Mouse (Mus musculus): Measurements from ENCODE around the gene Cyp2j9. TPM values are rescaled to one million over a fixed set of nuclear protein-coding genes. Genes with fewer than 3 reads are reported as not detected.
"Not testable (repeated sequence)": the region's sequence is repeated elsewhere in the genome, so short reads cannot be mapped to it uniquely, and the experiment has no call there.

Cyp2j9 gene
- polyA plus RNA-seq (2014; fragmentation: Nextera tagmentation; extraction: Ambion mirVana) = 1.4 and 1.8 TPM in 2 replicates

DNA sequence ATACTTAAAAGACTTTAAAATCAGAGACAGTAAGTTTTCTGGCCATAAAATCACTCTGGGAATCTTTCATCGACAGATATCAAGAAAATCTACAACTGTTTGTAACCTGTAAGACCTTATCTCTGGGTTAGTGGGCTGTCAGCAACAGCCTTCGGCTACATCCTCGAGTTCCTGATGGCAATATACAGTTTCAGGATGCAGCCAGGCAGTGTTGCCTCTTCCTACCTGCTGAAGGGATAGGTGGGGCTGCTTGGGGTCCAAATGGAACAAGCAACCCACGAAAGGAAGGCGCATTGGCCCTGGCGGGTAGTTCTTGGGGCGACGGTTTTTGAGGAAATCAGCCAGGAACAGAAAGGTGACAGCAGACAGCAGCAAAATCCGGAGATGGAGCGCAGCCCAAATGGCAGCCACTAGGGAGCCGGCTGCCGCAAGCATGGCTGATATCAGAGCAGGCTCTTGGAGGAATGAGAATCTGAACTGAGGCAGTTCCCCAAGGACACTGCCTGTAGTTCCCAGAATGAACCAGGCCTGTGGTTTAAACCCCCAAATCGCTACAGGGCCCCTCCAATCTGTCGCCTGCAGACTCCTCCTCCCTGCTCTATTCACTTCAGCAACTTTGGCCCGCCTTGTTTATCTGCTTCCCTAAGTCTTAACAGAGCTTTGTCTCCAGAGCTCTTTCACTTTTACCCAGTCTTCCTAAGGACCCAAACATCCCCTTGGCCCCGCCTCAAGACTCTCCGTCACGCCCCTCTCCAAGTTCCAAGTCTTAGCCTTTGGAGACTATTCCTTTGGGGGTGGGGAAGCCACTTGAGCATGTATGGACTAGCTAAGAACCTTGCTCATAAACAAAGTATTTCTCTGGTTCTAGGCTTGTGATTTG lies at the start of gene Cyp2j9:
Gene Cyp2j9, minus strand, starts transcription at position 668 of the 880 bp plus-strand sequence.
- H3K9me3 ChIP-seq (ENCODE audit: control insufficient read depth, low read length) = no peaks in the 10 kb centered on the region
- H3K4me1 ChIP-seq (replicated peaks; ENCODE audit: control insufficient read depth, insufficient read depth, low read length) = 0 out of 2 replicates have a peak, but pooled peaks cover 2% of the 10 kb centered on the region
- peak within 1 kb of the TSS; percentile 20 for H3K4me3 ChIP-seq (ENCODE audit: low read depth, low read length)
- DNase-seq (ENCODE audit: low spot score) (peak; percentile 67), ATAC-seq (replicated peaks; ENCODE audit: low FRiP score) (peak; percentile 94)
- H3K4me2 ChIP-seq (ENCODE audit: low read depth, low read length, severe bottlenecking) = peak within 1 kb of the TSS; percentile 55
- no peaks in the 10 kb centered on the region for H3K36me3 ChIP-seq (ENCODE audit: control insufficient read depth, insufficient read depth, low read length)
- H3K27ac ChIP-seq (ENCODE audit: low read depth, low read length) = no peak within 1 kb of the TSS
- WGBS = 6% methylated on average over 18 of the region's 18 CpGs
- H3K9ac ChIP-seq (ENCODE audit: low read length) = peak within 1 kb of the TSS; percentile 58
- H3K27me3 ChIP-seq (ENCODE audit: control insufficient read depth, insufficient read depth, low read length) = no peaks in the 10 kb centered on the region

DNA sequence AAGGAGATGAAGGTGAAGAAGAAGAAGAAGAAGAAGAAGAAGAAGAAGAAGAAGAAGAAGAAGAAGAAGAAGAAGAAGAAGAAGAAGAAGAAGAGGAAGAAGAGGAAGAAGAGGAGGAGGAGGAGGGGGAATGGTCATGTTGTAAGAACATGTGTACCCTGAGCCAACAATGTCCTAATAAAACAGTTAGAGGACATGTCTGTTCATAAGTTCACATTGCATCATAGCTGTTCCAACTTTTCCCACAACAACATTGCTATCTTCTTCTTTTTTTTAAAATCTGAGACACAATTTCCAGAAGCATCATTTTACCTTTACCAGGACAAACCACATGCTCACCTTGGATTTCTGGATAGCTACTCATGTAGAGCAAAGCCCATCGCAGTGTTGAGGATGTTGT lies 44.1 kb upstream of the Cyp2j9 start:
- H3K27me3 ChIP-seq (ENCODE audit: control insufficient read depth, insufficient read depth, low read length) = no peaks in the 10 kb centered on the region
- ATAC-seq (replicated peaks; ENCODE audit: low FRiP score) = no peak
- H3K4me1 ChIP-seq (replicated peaks; ENCODE audit: control insufficient read depth, insufficient read depth, low read length) = no peaks in the 10 kb centered on the region
- no peak overlapping the region for H3K4me2 ChIP-seq (ENCODE audit: low read depth, low read length, severe bottlenecking)
- H3K27ac ChIP-seq (ENCODE audit: low read depth, low read length) = no peak overlapping the region
- no peak overlapping the region for H3K9ac ChIP-seq (ENCODE audit: low read length)
- DNase-seq (ENCODE audit: low spot score) = no peak
- no peaks in the 10 kb centered on the region for H3K9me3 ChIP-seq (ENCODE audit: control insufficient read depth, low read length)
- 82% methylated on average over 1 of the region's 1 CpGs for WGBS
- H3K4me3 ChIP-seq (ENCODE audit: low read depth, low read length) = no peak overlapping the region
- no peaks in the 10 kb centered on the region for H3K36me3 ChIP-seq (ENCODE audit: control insufficient read depth, insufficient read depth, low read length)

DNA sequence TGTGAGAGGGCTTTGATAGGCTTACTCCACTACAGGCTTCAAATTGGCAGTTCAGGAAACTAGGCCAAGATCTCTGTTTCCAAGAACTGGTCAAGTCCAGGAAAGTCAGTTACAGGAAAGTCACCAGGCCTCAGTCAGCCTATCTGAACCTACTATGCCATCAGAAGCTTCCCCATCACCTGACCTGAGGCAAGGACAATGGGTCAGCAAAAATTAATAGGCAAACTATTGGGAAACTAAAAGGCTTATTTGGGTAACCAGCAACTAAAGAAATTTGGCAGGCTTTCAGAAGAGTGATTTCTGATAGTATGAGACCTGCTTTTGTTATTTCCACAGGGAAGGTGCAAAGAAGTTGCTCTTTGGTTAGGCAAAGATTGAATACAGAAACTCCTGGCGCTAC lies 31.1 kb upstream of the Cyp2j9 start:
- H3K36me3 ChIP-seq (ENCODE audit: control insufficient read depth, insufficient read depth, low read length) = no peaks in the 10 kb centered on the region
- no peak overlapping the region for H3K27ac ChIP-seq (ENCODE audit: low read depth, low read length)
- no peaks in the 10 kb centered on the region for H3K4me1 ChIP-seq (replicated peaks; ENCODE audit: control insufficient read depth, insufficient read depth, low read length)
- WGBS = 93% methylated on average over 1 of the region's 1 CpGs
- no peak for ATAC-seq (replicated peaks; ENCODE audit: low FRiP score)
- no peaks in the 10 kb centered on the region; the same call in 1 of the 2 replicates for H3K9me3 ChIP-seq (ENCODE audit: control insufficient read depth, low read length)
- no peak for DNase-seq (ENCODE audit: low spot score)
- H3K4me2 ChIP-seq (ENCODE audit: low read depth, low read length, severe bottlenecking) = no peak overlapping the region
- no peaks in the 10 kb centered on the region for H3K27me3 ChIP-seq (ENCODE audit: control insufficient read depth, insufficient read depth, low read length)
- no peak overlapping the region for H3K4me3 ChIP-seq (ENCODE audit: low read depth, low read length)
- no peak overlapping the region for H3K9ac ChIP-seq (ENCODE audit: low read length)

DNA sequence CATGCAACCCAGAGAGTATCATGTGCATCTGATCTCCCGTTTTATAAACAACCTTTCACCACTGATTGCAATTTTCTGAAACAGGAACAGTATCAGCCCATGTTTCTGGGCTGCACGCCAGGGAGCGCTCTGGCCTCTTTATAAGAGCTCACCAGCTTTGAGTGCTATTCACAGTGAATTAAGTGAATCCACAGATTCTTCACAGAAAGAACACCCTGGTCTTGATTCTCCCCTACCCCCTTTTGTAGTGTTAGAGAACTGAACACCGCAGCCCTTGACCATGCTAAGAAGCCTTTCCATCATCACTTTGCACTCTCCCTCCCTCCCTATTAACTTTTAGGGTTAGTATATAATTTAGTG lies 393 bp upstream of the Cyp2j9 start:
- Histone ChIP-seq H3K27me3 (ENCODE audit: control insufficient read depth, insufficient read depth, low read length) (no peaks in the 10 kb centered on the region), H3K4me2 (ENCODE audit: low read depth, low read length, severe bottlenecking) (peak overlapping the region; percentile 55), H3K4me1 (replicated peaks; ENCODE audit: control insufficient read depth, insufficient read depth, low read length) (0 out of 2 replicates have a peak, but pooled peaks cover 2% of the 10 kb centered on the region), H3K9ac (ENCODE audit: low read length) (peak overlapping the region; percentile 58; the same call in 1 of the 2 replicates), H3K36me3 (ENCODE audit: control insufficient read depth, insufficient read depth, low read length) (no peaks in the 10 kb centered on the region), H3K4me3 (ENCODE audit: low read depth, low read length) (peak overlapping the region; percentile 20), H3K27ac (ENCODE audit: low read depth, low read length) (no peak overlapping the region), H3K9me3 (ENCODE audit: control insufficient read depth, low read length) (no peaks in the 10 kb centered on the region)
- 25% methylated on average over 4 of the region's 4 CpGs for WGBS
- ATAC-seq (replicated peaks; ENCODE audit: low FRiP score) (peak; percentile 74), DNase-seq (ENCODE audit: low spot score) (peak; percentile 49)

DNA sequence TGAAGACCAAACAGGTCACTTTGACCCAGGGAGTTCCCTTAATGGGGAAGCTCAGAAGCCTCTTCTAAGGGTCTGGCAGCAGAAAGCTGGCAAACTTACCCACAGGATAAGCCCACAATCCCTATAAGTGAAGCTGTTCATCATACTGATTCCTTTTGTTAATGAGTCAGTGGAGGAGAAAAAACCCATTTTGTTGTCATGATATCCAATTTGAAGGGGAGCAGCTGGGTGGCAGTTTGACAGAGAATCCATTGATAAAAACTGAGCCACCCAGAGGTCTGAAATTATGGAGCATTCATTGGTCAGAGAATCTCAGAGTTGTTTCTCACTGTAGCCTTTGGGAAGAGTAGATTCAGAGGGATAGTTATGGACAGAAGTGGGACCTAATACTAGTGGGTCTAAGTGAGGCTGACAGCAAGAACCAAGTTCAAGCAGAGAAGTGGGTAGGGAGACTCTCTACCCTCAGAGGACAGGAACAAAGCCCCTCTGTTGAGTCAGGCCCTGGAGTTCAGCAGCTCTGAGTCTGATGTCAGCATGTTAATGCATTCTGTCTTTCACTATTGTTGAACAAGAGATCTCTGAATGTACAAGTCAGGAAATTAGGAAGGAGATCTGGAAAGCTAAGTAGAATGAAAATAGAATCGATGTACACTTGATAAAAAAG lies 9.8 kb downstream of the Cyp2j9 start:
- ATAC-seq (replicated peaks; ENCODE audit: low FRiP score) = peak; percentile 42; the same call in 1 of the 2 replicates
- H3K27ac ChIP-seq (ENCODE audit: low read depth, low read length) = no peak overlapping the region
- no peaks in the 10 kb centered on the region for H3K27me3 ChIP-seq (ENCODE audit: control insufficient read depth, insufficient read depth, low read length)
- H3K9ac ChIP-seq (ENCODE audit: low read length) = no peak overlapping the region
- H3K36me3 ChIP-seq (ENCODE audit: control insufficient read depth, insufficient read depth, low read length) = no peaks in the 10 kb centered on the region
- H3K4me2 ChIP-seq (ENCODE audit: low read depth, low read length, severe bottlenecking) = no peak overlapping the region
- no peak overlapping the region for H3K4me3 ChIP-seq (ENCODE audit: low read depth, low read length)
- no peaks in the 10 kb centered on the region for H3K9me3 ChIP-seq (ENCODE audit: control insufficient read depth, low read length)
- H3K4me1 ChIP-seq (replicated peaks; ENCODE audit: control insufficient read depth, insufficient read depth, low read length) = no peaks in the 10 kb centered on the region
- no peak for DNase-seq (ENCODE audit: low spot score)
- WGBS = 68% methylated on average over 1 of the region's 1 CpGs

DNA sequence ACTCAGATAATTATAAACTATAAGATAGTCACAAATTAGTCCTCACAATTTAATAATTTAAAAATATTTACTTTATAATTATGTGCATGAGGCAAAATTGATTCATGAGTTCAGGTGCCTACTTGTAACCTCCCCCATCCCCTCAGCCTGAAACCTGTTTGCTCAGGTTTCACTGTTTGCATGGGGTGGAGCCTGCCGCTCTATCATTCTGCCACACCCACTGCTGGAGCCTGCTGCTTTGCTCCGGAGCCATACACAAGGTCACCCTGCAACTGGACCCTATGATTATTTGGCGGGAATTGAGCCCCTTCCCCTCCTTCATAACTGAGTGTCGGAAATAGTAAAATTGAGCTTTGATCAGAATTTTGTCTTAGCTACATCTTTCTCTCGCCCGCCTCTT lies 11.0 kb downstream of the Cyp2j9 start:
- not testable (repeated sequence) for ATAC-seq (replicated peaks; ENCODE audit: low FRiP score); H3K27me3 ChIP-seq (ENCODE audit: control insufficient read depth, insufficient read depth, low read length)
- WGBS = 45% methylated on average over 6 of the region's 6 CpGs

DNA sequence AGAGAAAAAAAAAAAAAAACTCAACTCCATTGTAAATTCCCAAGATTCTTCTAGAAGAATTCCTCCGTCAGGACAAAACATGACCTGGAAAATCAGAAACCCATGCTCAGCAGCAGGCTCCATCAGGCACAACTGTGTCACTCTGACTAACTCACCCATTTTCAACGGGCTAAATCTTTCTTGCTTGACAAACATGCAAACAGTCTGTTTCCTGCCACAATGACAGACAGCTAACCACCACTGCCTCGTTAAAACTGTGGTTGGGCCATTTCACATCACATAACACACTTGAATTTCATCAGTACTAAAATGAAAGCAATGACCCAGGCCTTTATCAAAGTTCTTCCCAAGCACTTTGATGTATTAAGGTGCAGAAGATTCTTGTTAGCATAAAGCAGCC lies 21.9 kb downstream of the Cyp2j9 start:
- H3K36me3 ChIP-seq (ENCODE audit: control insufficient read depth, insufficient read depth, low read length) = no peaks in the 10 kb centered on the region
- no peak overlapping the region for H3K4me2 ChIP-seq (ENCODE audit: low read depth, low read length, severe bottlenecking)
- no peaks in the 10 kb centered on the region for H3K27me3 ChIP-seq (ENCODE audit: control insufficient read depth, insufficient read depth, low read length)
- no peak overlapping the region for H3K4me3 ChIP-seq (ENCODE audit: low read depth, low read length)
- ATAC-seq (replicated peaks; ENCODE audit: low FRiP score) (no peak), DNase-seq (ENCODE audit: low spot score) (no peak)
- no peaks in the 10 kb centered on the region for H3K4me1 ChIP-seq (replicated peaks; ENCODE audit: control insufficient read depth, insufficient read depth, low read length)
- H3K9me3 ChIP-seq (ENCODE audit: control insufficient read depth, low read length) = no peaks in the 10 kb centered on the region
- no peak overlapping the region for H3K9ac ChIP-seq (ENCODE audit: low read length)
- WGBS = 58% methylated on average over 3 of the region's 3 CpGs
- H3K27ac ChIP-seq (ENCODE audit: low read depth, low read length) = no peak overlapping the region

More for the DNA sequence above, 11.0 kb downstream of the Cyp2j9 start:
- not testable (repeated sequence) for DNase-seq (ENCODE audit: low spot score); H3K36me3 ChIP-seq (ENCODE audit: control insufficient read depth, insufficient read depth, low read length); H3K4me3 ChIP-seq (ENCODE audit: low read depth, low read length); H3K27ac ChIP-seq (ENCODE audit: low read depth, low read length); H3K4me2 ChIP-seq (ENCODE audit: low read depth, low read length, severe bottlenecking); H3K4me1 ChIP-seq (replicated peaks; ENCODE audit: control insufficient read depth, insufficient read depth, low read length); H3K9ac ChIP-seq (ENCODE audit: low read length); H3K9me3 ChIP-seq (ENCODE audit: control insufficient read depth, low read length)

DNA sequence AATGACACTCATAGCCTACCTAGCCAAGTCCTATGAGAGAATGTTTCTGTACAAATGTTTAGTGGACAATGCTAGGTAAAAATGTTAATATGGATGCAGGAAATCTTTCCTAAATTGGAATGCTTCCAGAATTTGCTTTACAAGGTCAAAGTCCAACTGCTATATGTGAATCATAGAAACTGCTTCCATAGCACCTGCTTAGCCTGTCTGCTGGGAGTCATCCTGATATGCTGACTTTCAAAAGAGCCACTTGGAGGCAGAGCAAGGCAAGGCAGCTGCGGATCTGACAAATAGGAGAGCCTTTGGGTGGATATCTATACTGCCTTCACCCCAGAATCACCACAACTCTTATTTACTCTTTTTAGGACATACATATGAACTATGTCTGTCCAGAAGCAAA lies 23.4 kb downstream of the Cyp2j9 start:
- 90% methylated on average over 1 of the region's 1 CpGs for WGBS
- no peak overlapping the region for H3K9ac ChIP-seq (ENCODE audit: low read length)
- no peaks in the 10 kb centered on the region for H3K27me3 ChIP-seq (ENCODE audit: control insufficient read depth, insufficient read depth, low read length)
- H3K27ac ChIP-seq (ENCODE audit: low read depth, low read length) = no peak overlapping the region
- no peaks in the 10 kb centered on the region for H3K9me3 ChIP-seq (ENCODE audit: control insufficient read depth, low read length)
- ATAC-seq (replicated peaks; ENCODE audit: low FRiP score) = no peak
- no peaks in the 10 kb centered on the region for H3K4me1 ChIP-seq (replicated peaks; ENCODE audit: control insufficient read depth, insufficient read depth, low read length)
- H3K4me3 ChIP-seq (ENCODE audit: low read depth, low read length) = no peak overlapping the region
- DNase-seq (ENCODE audit: low spot score) = no peak
- no peaks in the 10 kb centered on the region for H3K36me3 ChIP-seq (ENCODE audit: control insufficient read depth, insufficient read depth, low read length)
- no peak overlapping the region for H3K4me2 ChIP-seq (ENCODE audit: low read depth, low read length, severe bottlenecking)

All from forebrain, embryonic 11.5 days (tissue).